Mouse (Mus musculus) gastrocnemius, adult 2 months (tissue): ENCODE measurements at regions not wholly inside any gene's neighbourhood (a gene's known extent, or its start where the extent isn't known, plus 50 kb on each side); places are given as distances from the start of the nearest gene placed in this dataset.

Experiments used
- DNase-seq: peaks from one replicate; pipeline ENCODE4 v3.0.0; 2022
- H3K27ac ChIP-seq: fragments of 200-600 bp; 2 replicates; pipeline ENCODE4 v1.8.1; 2022; ENCODE audit warnings: mild to moderate bottlenecking
- H3K4me3 ChIP-seq: fragments of 200-600 bp; 2 replicates; pipeline ENCODE4 v1.8.1; 2022; ENCODE audit warnings: mild to moderate bottlenecking, moderate library complexity
- CTCF ChIP-seq: fragments of 200-600 bp; IDR thresholded peaks from 2 replicates; pipeline ENCODE4 v1.8.1; 2022; ENCODE audit warnings: antibody characterized with exemption, mild to moderate bottlenecking, moderate library complexity
- intact Hi-C: fragments of 180-260 bp; cut with DNase I; formaldehyde crosslinking; loops from one replicate; pipeline ENCODE4 v1.15.1; 2025

DNA sequence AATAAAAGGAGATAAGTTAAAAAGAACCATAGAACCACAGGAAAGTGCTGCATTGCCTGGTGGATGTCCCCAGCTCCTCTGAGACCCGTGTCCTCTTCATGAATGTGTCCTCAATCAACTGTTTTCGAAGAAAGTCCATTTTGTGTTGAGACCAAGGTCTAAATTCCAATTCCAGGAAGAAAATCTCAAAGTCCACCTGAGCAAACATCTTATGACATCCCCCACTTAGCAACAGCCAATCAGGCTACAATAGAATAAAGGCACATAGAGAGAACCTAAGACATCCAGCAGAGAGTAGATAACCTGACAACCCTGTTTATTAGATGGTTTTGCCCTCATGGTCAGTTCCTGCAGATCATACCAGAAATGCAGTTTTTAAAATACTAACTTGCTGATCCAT, 338.0 kb downstream of the Ankrd50 start:
- intact Hi-C loops = no loop called here
- H3K4me3 ChIP-seq = no peak overlapping the region
- H3K27ac ChIP-seq = no peak overlapping the region
- DNase-seq = no peak
- no peak for TF ChIP-seq CTCF

DNA sequence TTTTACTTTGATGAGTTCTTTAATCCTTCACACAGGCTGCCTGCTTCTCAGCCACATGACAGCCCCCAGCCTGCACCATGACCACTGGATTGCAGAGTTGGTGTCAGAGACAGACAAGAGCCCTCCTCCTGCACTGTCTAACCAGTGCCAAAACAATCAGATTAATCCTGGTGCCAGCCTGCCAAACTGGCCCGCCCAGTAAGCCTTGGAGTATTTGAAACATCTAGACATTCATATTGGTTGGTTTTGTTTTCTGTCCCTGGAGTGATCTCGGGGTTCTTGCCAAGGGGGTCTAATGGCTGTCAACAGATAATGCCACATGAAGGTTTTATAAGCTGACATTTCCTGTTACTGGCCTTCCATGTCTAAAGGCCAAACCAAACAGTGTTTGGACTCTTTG, 339.2 kb downstream of the Ankrd50 start:
- no peak for TF ChIP-seq CTCF
- no peak for DNase-seq

DNA sequence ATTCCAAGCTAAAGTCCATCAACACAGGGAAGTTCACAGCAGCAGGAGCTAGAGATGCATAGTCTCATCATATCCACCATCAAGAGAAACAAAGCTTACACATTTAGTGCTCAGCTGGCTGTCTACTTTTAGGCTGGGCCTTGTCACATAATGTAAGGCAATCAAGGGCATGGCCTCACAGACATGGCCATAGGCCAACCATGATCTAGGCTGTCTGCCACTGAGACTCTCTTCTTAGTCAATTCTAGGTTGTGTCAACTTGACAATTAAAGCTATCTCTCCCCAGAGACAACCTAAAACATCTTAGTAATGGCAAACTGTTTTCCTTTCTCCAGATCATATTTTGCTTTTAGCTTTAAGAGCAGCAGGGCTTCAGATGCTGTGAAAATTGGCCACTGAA, 340.0 kb downstream of the Ankrd50 start:
- TF ChIP-seq CTCF = no peak
- intact Hi-C loops = no loop called here
- Histone ChIP-seq H3K27ac (no peak overlapping the region), H3K4me3 (no peak overlapping the region)
- peak; percentile 66 for DNase-seq

More for the DNA sequence above, 339.2 kb downstream of the Ankrd50 start:
- H3K27ac ChIP-seq = no peak overlapping the region
- intact Hi-C loops = no loop called here
- no peak overlapping the region for H3K4me3 ChIP-seq

DNA sequence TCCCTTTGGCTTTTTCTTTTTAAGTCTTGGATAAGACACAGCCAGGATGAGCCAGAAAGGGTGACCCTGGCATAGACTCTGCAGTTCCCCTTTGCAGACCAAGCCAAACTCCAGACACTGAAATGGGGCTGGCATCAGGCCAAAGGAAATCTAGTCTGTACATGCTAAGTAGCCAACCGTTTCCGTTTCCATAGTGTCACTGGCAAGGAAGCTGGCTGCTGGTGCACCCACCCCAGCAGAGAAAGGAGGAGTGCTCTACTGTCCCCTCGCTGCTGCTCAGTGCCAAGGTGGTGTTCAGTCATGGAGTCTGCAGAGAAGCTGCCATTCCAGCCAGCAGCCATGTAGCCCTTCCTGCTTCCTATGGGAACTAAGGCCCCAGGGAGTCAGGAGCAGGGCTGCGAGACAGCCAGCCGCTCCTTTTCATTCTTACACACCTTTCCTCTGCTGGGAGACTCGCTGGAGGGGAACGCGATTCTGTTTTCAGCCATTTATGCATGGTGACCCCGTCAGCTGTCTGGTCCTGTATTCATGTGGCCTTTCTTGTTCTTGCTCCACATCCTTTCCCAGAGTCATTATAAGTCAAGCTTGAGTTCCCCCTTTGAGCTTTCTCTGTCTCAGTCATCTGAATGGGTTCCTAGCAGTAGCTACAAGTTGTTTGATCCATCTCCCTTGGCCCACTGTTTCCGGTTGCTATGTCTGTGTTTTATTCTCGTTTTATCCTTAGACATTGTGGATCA, 341.3 kb downstream of the Ankrd50 start:
- peak; percentile 59 for DNase-seq
- no peak overlapping the region for H3K27ac ChIP-seq

DNA sequence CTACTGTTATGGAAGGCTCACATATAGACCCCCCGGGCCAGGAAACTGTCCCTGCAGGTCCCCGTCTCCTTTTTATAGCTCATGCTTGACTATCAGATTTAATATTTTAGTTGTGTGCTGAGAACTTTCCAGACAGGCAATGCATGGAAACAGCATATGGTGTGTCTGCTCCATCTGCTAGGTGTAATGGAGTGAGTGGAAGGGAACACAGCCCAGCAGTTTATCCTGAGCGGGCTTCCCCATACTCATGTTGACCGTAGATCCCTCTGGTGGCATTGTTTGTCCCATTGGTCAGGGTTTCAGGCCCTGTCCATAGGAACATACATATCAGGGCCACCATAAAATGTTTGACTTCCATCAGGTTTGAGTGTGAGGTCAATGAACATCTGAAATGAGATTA, 345.3 kb downstream of the Ankrd50 start:
- intact Hi-C loops = no loop called here
- H3K27ac ChIP-seq = no peak overlapping the region
- no peak for TF ChIP-seq CTCF
- DNase-seq = no peak
- no peak overlapping the region for H3K4me3 ChIP-seq

More for the DNA sequence above, 341.3 kb downstream of the Ankrd50 start:
- H3K4me3 ChIP-seq = no peak overlapping the region
- intact Hi-C loops = no loop called here
- TF ChIP-seq CTCF = no peak

DNA sequence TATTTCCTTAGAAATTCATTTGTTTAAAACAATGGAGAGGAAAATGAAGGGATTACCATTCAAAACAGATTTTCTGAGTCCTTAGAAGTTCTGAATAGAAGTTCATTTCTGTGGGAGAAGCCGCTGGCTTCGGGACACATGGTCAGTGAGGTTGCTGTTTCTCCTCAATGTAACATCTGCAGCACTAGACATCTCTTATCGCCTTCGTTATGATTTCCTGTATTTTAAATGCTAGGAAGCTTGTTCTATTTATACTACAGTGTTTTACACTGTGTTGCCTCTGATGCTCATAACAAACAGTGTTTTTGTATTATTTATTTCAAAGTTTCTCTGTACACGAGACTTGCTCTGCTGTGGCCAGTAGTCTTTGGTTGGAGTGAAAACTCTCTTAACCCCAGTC, 346.6 kb downstream of the Ankrd50 start:
- Histone ChIP-seq H3K27ac (no peak overlapping the region), H3K4me3 (no peak overlapping the region)
- intact Hi-C loops = no loop called here
- no peak for DNase-seq
- no peak for TF ChIP-seq CTCF

DNA sequence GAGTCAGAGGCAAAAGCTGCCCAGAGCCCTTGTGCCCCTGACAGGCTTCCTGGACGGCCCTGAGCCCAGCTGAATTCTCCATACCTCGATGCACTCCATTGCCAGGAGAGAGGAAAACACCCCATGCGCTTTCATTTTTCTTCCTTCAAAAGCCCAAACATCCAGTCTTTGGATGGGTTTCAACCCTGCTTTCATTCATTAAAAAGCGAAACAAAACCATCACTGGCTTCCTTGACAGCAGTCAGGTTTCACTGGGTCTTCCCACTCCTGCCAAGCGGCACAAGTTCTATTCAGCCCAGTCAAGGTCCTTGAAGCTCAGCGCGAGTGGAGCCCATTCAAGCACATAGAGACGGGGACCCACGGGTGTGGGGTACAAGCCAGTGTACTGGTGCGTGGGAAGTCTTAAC, 348.8 kb downstream of the Ankrd50 start:
- DNase-seq = no peak
- TF ChIP-seq CTCF = no peak
- Histone ChIP-seq H3K27ac (peak overlapping the region; percentile 62), H3K4me3 (peak overlapping the region; percentile 34)
- intact Hi-C loops = no loop called here

DNA sequence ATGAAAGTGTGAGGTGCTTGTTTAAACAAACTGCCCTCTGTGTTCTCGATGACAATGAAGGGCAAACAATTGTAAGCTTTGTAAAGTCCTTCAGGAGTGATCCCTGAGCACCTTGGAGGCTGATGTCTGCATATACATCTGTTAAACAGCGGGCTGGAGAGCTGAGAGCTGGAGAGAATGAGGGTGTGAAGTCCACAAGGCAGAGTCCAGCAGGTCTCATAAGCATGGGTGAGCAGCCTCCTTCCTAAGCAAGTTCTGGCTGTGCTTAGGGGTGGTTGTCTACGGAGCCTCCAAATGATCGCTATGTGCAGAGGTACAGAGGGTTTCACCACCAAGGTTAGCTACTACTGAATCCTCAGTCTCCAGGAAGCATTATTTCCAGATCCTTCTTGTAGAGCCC, 350.2 kb downstream of the Ankrd50 start:
- DNase-seq = no peak
- intact Hi-C loops = no loop called here
- Histone ChIP-seq H3K4me3 (no peak overlapping the region), H3K27ac (no peak overlapping the region)
- TF ChIP-seq CTCF = no peak

DNA sequence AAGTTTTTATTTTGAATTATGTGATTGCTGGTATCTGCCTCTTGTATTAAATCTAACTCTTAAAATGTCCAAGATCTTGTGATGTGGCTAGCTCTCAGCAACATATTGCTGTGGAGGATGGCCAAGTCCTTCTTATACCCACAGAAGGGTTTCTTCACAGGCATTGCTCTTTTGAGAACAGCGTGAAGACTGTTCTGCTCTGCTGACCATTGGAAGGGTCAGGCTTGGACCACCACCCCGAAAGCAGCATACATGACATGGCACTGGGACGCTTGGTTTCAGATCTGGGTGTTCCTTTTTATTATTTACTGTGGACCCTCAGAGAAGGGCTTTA, 352.8 kb downstream of the Ankrd50 start:
- TF ChIP-seq CTCF = no peak
- peak overlapping the region; percentile 38; the same call in 1 of the 2 replicates for H3K27ac ChIP-seq
- no peak overlapping the region for H3K4me3 ChIP-seq
- intact Hi-C loops = no loop called here
- DNase-seq = no peak

DNA sequence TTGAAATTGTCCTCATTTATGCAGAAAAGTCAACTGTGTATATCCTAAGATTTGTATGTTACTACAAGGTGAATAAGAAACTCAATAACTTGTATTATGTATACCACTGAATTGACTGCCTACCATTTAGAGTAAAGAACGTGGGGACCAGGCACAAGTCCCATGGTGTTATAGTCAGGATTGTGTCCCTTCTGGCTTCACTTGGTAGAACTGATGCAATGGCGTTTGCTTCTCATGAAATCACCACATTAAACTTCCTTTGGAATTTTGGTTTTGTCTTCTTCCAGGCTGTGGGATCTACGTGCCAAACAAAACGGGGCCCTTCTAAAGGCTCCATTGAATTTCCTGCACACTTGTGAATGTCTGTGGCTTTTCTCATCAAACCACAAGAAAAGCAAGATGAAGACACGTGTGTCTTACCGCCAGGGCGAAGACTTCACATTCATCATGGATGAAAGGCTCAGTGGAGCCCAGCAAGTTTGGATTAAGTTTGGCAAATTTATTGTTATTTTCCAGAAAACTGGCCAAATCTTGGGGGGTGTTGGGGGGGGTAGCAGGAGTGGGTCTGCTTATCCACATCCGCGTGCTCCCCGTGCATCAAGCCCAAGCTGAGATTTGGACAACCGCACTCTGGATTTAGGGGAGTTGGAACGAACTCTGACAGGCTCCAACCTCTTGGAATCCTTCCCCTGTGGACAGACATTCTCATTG, 353.3 kb downstream of the Ankrd50 start:
- no peak for DNase-seq
- H3K27ac ChIP-seq = 0 out of 2 replicates have a peak overlapping the region, but pooled peaks have one; percentile 38
- intact Hi-C loops = no loop called here
- no peak overlapping the region for H3K4me3 ChIP-seq
- TF ChIP-seq CTCF = no peak

DNA sequence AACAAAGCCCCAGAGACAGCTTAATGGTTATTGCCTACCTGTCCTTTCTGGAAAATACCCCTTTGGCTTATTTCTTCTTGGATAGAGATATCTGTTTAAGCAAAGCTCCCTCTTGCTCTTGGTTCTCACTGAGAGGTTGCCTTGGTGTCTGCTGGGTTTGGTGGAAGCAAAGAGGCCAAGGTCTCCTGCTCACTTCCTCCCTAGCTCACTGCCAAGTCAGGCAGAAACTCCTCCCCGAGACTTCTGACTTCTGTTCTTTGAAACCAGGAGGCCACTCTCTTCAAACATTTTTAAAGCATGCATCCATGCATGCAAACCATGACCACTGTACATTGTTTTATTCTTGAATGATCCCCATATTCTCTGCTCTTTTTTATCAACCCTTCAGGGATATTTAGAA, 354.6 kb downstream of the Ankrd50 start:
- intact Hi-C loops = no loop called here
- no peak for DNase-seq
- H3K27ac ChIP-seq = no peak overlapping the region
- TF ChIP-seq CTCF = no peak
- no peak overlapping the region for H3K4me3 ChIP-seq

DNA sequence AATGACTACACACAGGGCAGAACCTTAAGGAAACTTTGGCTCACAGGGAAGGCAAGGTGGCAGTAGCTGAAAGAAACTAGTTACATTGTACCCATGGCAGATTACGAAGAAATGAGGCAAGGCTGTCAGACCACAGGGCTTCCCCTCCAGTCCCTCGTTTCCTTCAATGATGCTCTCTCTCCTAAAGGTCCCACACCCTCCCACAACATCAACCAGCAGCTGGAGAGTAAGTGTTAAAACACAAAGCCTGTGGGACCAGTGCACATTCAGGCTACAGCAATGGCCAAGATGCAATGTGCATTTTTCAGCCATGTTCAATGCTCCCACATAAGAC, 355.5 kb downstream of the Ankrd50 start:
- H3K27ac ChIP-seq = peak overlapping the region; percentile 38; the same call in 1 of the 2 replicates
- intact Hi-C loops = no loop called here
- H3K4me3 ChIP-seq = no peak overlapping the region
- no peak for TF ChIP-seq CTCF
- DNase-seq = no peak

DNA sequence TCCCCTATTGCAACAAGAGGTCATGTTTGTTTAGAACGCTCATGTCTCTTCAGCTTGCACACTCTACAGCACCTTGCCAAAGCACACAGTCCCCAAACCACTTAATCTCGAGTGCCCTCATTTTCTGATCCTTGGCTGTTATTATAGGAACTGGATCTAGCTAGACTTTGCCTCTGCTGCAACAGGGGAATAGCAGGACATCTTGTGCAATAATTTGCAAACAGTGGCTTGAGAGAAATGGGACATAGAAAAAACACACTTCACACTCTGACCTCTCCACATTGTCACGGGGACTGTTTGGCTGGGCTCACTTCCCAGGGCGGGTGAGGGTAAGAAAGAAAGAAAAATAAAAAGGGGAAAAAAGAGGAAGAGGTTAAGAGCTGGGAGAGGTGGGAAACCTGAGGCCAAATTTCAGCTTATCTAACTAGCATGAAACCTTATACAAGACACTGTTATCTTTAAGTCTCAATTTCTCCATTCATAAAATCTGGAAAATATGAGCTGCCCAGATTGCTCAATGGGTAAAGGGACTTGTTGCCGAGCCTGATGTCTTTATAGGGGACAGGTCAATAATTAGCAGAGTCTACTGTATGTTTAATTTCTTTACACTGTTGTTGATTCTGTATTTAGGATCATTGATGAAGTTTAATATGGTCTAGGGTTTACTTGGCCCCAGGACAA, 356.0 kb downstream of the Ankrd50 start:
- H3K4me3 ChIP-seq = no peak overlapping the region
- peak overlapping the region; percentile 38; the same call in 1 of the 2 replicates for H3K27ac ChIP-seq
- intact Hi-C loops = no loop called here
- no peak for TF ChIP-seq CTCF
- peak; percentile 27 for DNase-seq
